10 mouse cellular contexts compared by ENCODE assay signal in the genomic region with DNA sequence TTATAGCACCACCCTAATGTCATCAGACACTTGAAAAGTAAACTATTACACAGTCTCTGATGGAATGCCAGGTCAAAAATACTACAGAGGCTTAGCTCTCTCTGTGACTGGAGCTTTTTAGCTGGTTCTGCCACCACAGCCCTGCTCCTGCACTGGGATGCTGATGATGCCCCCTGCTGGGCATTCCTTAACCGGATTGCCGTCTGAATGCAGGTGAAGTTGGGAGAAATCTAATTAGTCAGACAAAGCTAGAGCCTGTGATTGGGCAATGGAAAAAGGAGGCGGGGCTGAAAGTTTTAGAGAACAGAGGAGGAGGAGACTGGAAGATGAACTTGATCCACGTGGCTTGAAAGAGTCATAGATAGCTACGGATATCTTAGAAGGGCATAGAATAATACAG. TPM values are rescaled to one million over a fixed set of nuclear protein-coding genes. Genes with fewer than 3 reads are reported as not detected.
A peak's percentile ranks its signal among the peaks of the same experiment; 100 is the strongest.
DNase-seq lines count a peak whose midpoint lies in the region; ATAC-seq and TF ChIP-seq lines count a peak whose summit lies in the region.
"Had no signal": no experiment of that assay in that cellular context is flagged by ENCODE, and none has a peak within 500 bp of the region (broad histone marks: within the 10 kb centered on the region; RNA-seq: fewer than 3 reads in every experiment).

No protein-coding gene starts in this region.

- 11% methylated on average over 5 of the region's 5 CpGs for WGBS in heart, embryonic 16.5 days
- WGBS in midbrain, embryonic 12.5 days, result 15% methylated on average over 5 of the region's 5 CpGs

- H3K4me2 ChIP-seq in heart, embryonic 16.5 days (ENCODE audit: low read depth, low read length), result no peak overlapping the region
- no peak overlapping the region for H3K4me2 ChIP-seq in midbrain, embryonic 12.5 days (replicated peaks)
- H3K4me2 ChIP-seq: neural tube, embryonic 12.5 days had no signal

- H3K4me1 ChIP-seq in G1E (ENCODE audit: insufficient read depth, low read depth, low read length), result no peaks in the 10 kb centered on the region
- no peaks in the 10 kb centered on the region for H3K4me1 ChIP-seq in heart, embryonic 16.5 days (ENCODE audit: control insufficient read depth, insufficient read depth, low read length)
- no peaks in the 10 kb centered on the region for H3K4me1 ChIP-seq in midbrain, embryonic 12.5 days
- H3K4me1 ChIP-seq: neural tube, embryonic 12.5 days had no signal

- peaks cover 3% of the 10 kb centered on the region; the same call in 1 of the 2 replicates for H3K27me3 ChIP-seq in G1E (ENCODE audit: insufficient read depth, low read length)
- no peaks in the 10 kb centered on the region for H3K27me3 ChIP-seq in heart, embryonic 16.5 days (ENCODE audit: control insufficient read depth, insufficient read depth, low read length)
- H3K27me3 ChIP-seq in midbrain, embryonic 12.5 days, result no peaks in the 10 kb centered on the region
- H3K27me3 ChIP-seq: neural tube, embryonic 12.5 days had no signal

- DNase-seq in layer of hippocampus, adult 11-12 months (ENCODE audit: low spot score), result peak; percentile 51
- no peak for DNase-seq in layer of hippocampus, postnatal 36 days
- DNase-seq in G1E (ENCODE audit: low spot score), result peak; percentile 13
- DNase-seq in cerebellum, postnatal 36 days, result peak; percentile 6 to 7
- peak; percentile 72 to 76 for DNase-seq in kidney, postnatal 4 days
- DNase-seq in thymus, postnatal 25 days, result peak; percentile 55

- ATAC-seq in G1E (ENCODE audit: extremely low read depth, insufficient number of reproducible peaks, low FRiP score, poor library complexity, severe bottlenecking), result no peak
- peak; percentile 41; the same call in 1 of the 2 replicates for ATAC-seq in heart, embryonic 16.5 days (replicated peaks; ENCODE audit: extremely low read depth, insufficient read depth, low FRiP score)
- peak; percentile 52; the same call in 1 of the 2 replicates for ATAC-seq in midbrain, embryonic 12.5 days (ENCODE audit: low FRiP score, low read depth)

- TF ChIP-seq CTCF in G1E (IDR thresholded peaks at IDR 0.05; ENCODE audit: low read depth, low read length), result peak; percentile 20; the same call in 1 of the 2 replicates

- no peak overlapping the region for H3K27ac ChIP-seq in heart, embryonic 16.5 days (ENCODE audit: low read length)
- no peak overlapping the region for H3K27ac ChIP-seq in midbrain, embryonic 12.5 days (replicated peaks)
- H3K27ac ChIP-seq: neural tube, embryonic 12.5 days had no signal

- no peaks in the 10 kb centered on the region for H3K9me3 ChIP-seq in G1E (replicated peaks)
- H3K9me3 ChIP-seq in heart, embryonic 16.5 days (replicated peaks; ENCODE audit: control insufficient read depth, low read length), result no peaks in the 10 kb centered on the region
- no peaks in the 10 kb centered on the region for H3K9me3 ChIP-seq in midbrain, embryonic 12.5 days
- H3K9me3 ChIP-seq: neural tube, embryonic 12.5 days had no signal

- H3K36me3 ChIP-seq in G1E (replicated peaks), result no peaks in the 10 kb centered on the region
- no peaks in the 10 kb centered on the region for H3K36me3 ChIP-seq in heart, embryonic 16.5 days (ENCODE audit: control insufficient read depth, insufficient read depth)
- H3K36me3 ChIP-seq in midbrain, embryonic 12.5 days, result no peaks in the 10 kb centered on the region
- H3K36me3 ChIP-seq: neural tube, embryonic 12.5 days had no signal

- H3K4me3 ChIP-seq in G1E (ENCODE audit: low read depth, low read length), result no peak overlapping the region
- no peak overlapping the region for H3K4me3 ChIP-seq in heart, embryonic 16.5 days (ENCODE audit: low read length)
- H3K4me3 ChIP-seq in midbrain, embryonic 12.5 days, result no peak overlapping the region
- H3K4me3 ChIP-seq: erythroblast, embryonic 14.5 days; neural tube, embryonic 12.5 days had no signal

- H3K9ac ChIP-seq in heart, embryonic 16.5 days (ENCODE audit: low read length), result no peak overlapping the region
- H3K9ac ChIP-seq in midbrain, embryonic 12.5 days (replicated peaks), result no peak overlapping the region
- H3K9ac ChIP-seq: neural tube, embryonic 12.5 days had no signal

RNA-seq across cellular contexts. Expression of a gene that starts 13.7 kb away (rescaled TPM):
- total RNA-seq in layer of hippocampus, postnatal 36 days (2021), result under 1 TPM in 1 of 2 experiments, not detected in 1; 0.27 TPM
- total RNA-seq in G1E (2014; fragmentation: Nextera tagmentation) (not detected in 2 replicates), G1E (2017) (0.16 and 0.29 TPM in 2 replicates)
- not detected in 2 replicates for polyA plus RNA-seq in G1E (2012)
- 0.21 TPM in 1 of 2 replicates, not detected in the other for polyA plus RNA-seq in heart, embryonic 16.5 days (2015; fragmentation: Nextera tagmentation; extraction: Ambion mirVana)
- 6.1 and 6.5 TPM in 2 replicates for polyA plus RNA-seq in midbrain, embryonic 12.5 days (2016; fragmentation: Nextera tagmentation; extraction: Ambion mirVana)
- polyA plus RNA-seq: erythroblast, embryonic 14.5 days had no signal

RNA-seq across cellular contexts. Expression of a gene that starts 20.0 kb away (rescaled TPM):
- total RNA-seq in layer of hippocampus, postnatal 36 days (2021), result not detected
- total RNA-seq in G1E (2014; fragmentation: Nextera tagmentation), result not detected in 2 replicates
- 0.11 TPM in 1 of 2 replicates, not detected in the other for total RNA-seq in G1E (2017)
- polyA plus RNA-seq in G1E (2012), result not detected in 2 replicates
- 0.12 TPM in 1 of 2 replicates, not detected in the other for polyA plus RNA-seq in heart, embryonic 16.5 days (2015; fragmentation: Nextera tagmentation; extraction: Ambion mirVana)
- polyA plus RNA-seq in midbrain, embryonic 12.5 days (2016; fragmentation: Nextera tagmentation; extraction: Ambion mirVana), result 2.0 and 2.6 TPM in 2 replicates
- polyA plus RNA-seq: erythroblast, embryonic 14.5 days had no signal

RNA-seq across cellular contexts. Expression of a gene that starts 41.5 kb away (rescaled TPM):
- 10 to 100 TPM; 14.9 to 21.1 TPM for total RNA-seq in layer of hippocampus, postnatal 36 days (2021)
- total RNA-seq in G1E (2014; fragmentation: Nextera tagmentation) (27.4 and 33.8 TPM in 2 replicates), G1E (2017) (16.7 and 23.3 TPM in 2 replicates)
- 9.0 and 9.1 TPM in 2 replicates for polyA plus RNA-seq in G1E (2012)
- polyA plus RNA-seq in heart, embryonic 16.5 days (2015; fragmentation: Nextera tagmentation; extraction: Ambion mirVana), result 7.3 and 8.3 TPM in 2 replicates
- 24.9 and 25.9 TPM in 2 replicates for polyA plus RNA-seq in midbrain, embryonic 12.5 days (2016; fragmentation: Nextera tagmentation; extraction: Ambion mirVana)

RNA-seq across cellular contexts. Expression of a gene that starts 43.1 kb away (rescaled TPM):
- not detected for total RNA-seq in layer of hippocampus, postnatal 36 days (2021)
- 4.9 TPM in 1 of 2 replicates, not detected in the other for total RNA-seq in G1E (2014; fragmentation: Nextera tagmentation)
- total RNA-seq in G1E (2017), result 0.06 and 0.27 TPM in 2 replicates
- not detected in 2 replicates for polyA plus RNA-seq in G1E (2012)
- not detected in 2 replicates for polyA plus RNA-seq in heart, embryonic 16.5 days (2015; fragmentation: Nextera tagmentation; extraction: Ambion mirVana)
- polyA plus RNA-seq in midbrain, embryonic 12.5 days (2016; fragmentation: Nextera tagmentation; extraction: Ambion mirVana), result not detected in 2 replicates
- polyA plus RNA-seq: erythroblast, embryonic 14.5 days; neural tube, embryonic 12.5 days had no signal

RNA-seq across cellular contexts. Expression of a gene that starts 46.6 kb away (rescaled TPM):
- total RNA-seq in layer of hippocampus, postnatal 36 days (2021), result not detected
- total RNA-seq in G1E (2014; fragmentation: Nextera tagmentation) (not detected in 2 replicates), G1E (2017) (0.05 and 0.17 TPM in 2 replicates)
- not detected in 2 replicates for polyA plus RNA-seq in G1E (2012)
- polyA plus RNA-seq in heart, embryonic 16.5 days (2015; fragmentation: Nextera tagmentation; extraction: Ambion mirVana), result 0.31 and 0.43 TPM in 2 replicates
- polyA plus RNA-seq in midbrain, embryonic 12.5 days (2016; fragmentation: Nextera tagmentation; extraction: Ambion mirVana), result 0.35 and 0.68 TPM in 2 replicates

Comparison
In these comparisons a context has a peak if more than half of its experiments do, and no peak if none do; other contexts are left out.
1. DNase-seq: peak in layer of hippocampus, adult 11-12 months (single experiment), G1E (single experiment), cerebellum, postnatal 36 days (2 of 2), kidney, postnatal 4 days (2 of 2) and thymus, postnatal 25 days (single experiment); none in layer of hippocampus, postnatal 36 days (0 of 2).